Comparison of ENCODE assay signal across 8 mouse cellular contexts in the genomic region with DNA sequence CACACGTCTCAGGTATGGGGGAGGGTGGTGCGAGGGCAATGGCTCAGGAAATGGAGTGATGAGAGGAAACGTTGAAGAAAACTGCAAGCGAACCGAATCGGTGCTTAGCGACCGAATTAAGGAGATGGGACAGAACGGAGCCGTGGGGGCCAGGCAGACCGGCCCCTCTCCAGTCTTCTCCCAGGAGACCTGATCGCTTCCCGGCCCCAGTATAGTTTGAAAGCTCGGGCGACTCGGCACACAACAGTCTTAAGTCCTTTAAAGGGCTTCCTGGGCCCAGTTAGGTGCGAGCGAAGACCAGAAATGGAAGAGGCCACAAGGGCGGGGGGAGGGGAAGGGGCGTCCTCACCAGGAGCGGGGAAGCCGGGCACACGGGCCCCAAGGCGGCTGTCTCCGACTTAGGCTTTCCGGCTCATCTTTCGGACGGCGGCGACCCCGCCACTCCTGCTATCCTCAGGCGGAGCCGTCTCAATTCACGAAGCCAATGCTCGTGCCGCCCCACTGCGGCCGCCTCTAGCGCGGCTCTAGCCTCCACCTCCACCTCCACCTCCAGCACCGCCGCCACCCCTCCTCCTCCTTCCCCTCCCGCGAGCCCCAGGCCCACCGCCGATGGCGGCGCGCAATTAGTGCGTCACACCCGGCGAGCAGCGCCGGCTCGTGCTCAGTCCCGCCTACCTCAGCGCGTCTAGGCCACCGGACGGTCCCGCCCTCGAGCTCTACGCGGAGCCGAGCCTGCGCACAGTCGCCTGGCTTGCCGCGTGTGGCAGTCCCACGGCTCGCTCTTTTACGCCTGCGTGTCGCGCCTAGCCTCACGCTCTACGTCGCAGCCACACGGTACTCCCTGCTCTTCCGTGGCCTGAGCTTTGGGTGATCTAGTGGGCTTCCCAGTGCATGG. TPM values are rescaled to one million over a fixed set of nuclear protein-coding genes. Genes with fewer than 3 reads are reported as not detected.
A peak's percentile ranks its signal among the peaks of the same experiment; 100 is the strongest.
DNase-seq lines count a peak whose midpoint lies in the region; ATAC-seq and TF ChIP-seq lines count a peak whose summit lies in the region.

Senp3 (minus strand) TSS at position 771 of the 895 bp plus-strand sequence.

- under 1% methylated on average over 72 of the region's 80 CpGs for WGBS in forebrain, embryonic 14.5 days
- WGBS in neural tube, embryonic 15.5 days = under 1% methylated on average over 78 of the region's 80 CpGs

- peaks cover 38% of the 10 kb centered on the region for H3K36me3 ChIP-seq in ES-Bruce4 (ENCODE audit: control insufficient read depth, insufficient read depth, low read length, poor library complexity, severe bottlenecking)
- H3K36me3 ChIP-seq in forebrain, embryonic 14.5 days (ENCODE audit: control insufficient read depth, insufficient read depth, low read length) = peaks cover 34% of the 10 kb centered on the region
- H3K36me3 ChIP-seq in neural tube, embryonic 15.5 days = peaks cover 32% of the 10 kb centered on the region

- no peaks in the 10 kb centered on the region for H3K4me1 ChIP-seq in ES-Bruce4 (ENCODE audit: control insufficient read depth, insufficient read depth, low read length)
- H3K4me1 ChIP-seq in forebrain, embryonic 14.5 days (ENCODE audit: control insufficient read depth, insufficient read depth, low read length) = peaks cover 25% of the 10 kb centered on the region
- peaks cover 58% of the 10 kb centered on the region for H3K4me1 ChIP-seq in neural tube, embryonic 15.5 days

- no peak for TF ChIP-seq CTCF in ES-Bruce4 (IDR thresholded peaks at IDR 0.05; ENCODE audit: low read depth, low read length)

- peak; percentile 85; the same call in 1 of the 2 replicates for ATAC-seq in cerebellum, adult (ENCODE audit: insufficient number of reproducible peaks, low FRiP score, low TSS enrichment)
- peak; percentile 98 for ATAC-seq in forebrain, embryonic 14.5 days
- ATAC-seq in neural tube, embryonic 15.5 days (ENCODE audit: low FRiP score) = peak; percentile 96

- peak within 1 kb of the TSS; percentile 97 for H3K4me2 ChIP-seq in forebrain, embryonic 14.5 days (ENCODE audit: low read length)
- H3K4me2 ChIP-seq in neural tube, embryonic 15.5 days = peak within 1 kb of the TSS; percentile 93

- peak; percentile 99 for DNase-seq in forebrain, embryonic 14.5 days (ENCODE audit: low spot score)
- peak; percentile 97 to 98 for DNase-seq in heart, postnatal 14 days
- DNase-seq in layer of hippocampus, adult 11-12 months (ENCODE audit: low spot score) = peak; percentile 96
- DNase-seq in lung, adult 18-20 months = peak; percentile 96 to 97
- peak; percentile 97 for DNase-seq in testis, postnatal 14 days (ENCODE audit: low spot score)

- H3K9me3 ChIP-seq in ES-Bruce4 (replicated peaks; ENCODE audit: control insufficient read depth, insufficient read depth, low read length, poor library complexity, severe bottlenecking) = no peaks in the 10 kb centered on the region
- H3K9me3 ChIP-seq in forebrain, embryonic 14.5 days (replicated peaks; ENCODE audit: control insufficient read depth, low read length) = no peaks in the 10 kb centered on the region
- no peaks in the 10 kb centered on the region for H3K9me3 ChIP-seq in neural tube, embryonic 15.5 days (replicated peaks)

- peak within 1 kb of the TSS; percentile 58 for H3K27ac ChIP-seq in ES-Bruce4 (ENCODE audit: insufficient read depth, low read length)
- peak within 1 kb of the TSS; percentile 93 for H3K27ac ChIP-seq in forebrain, embryonic 14.5 days (ENCODE audit: low read depth, low read length)
- H3K27ac ChIP-seq in neural tube, embryonic 15.5 days (replicated peaks) = peak within 1 kb of the TSS; percentile 95

- no peaks in the 10 kb centered on the region for H3K27me3 ChIP-seq in ES-Bruce4 (ENCODE audit: control insufficient read depth, insufficient read depth, low read length, poor library complexity, severe bottlenecking)
- no peaks in the 10 kb centered on the region for H3K27me3 ChIP-seq in forebrain, embryonic 14.5 days (replicated peaks; ENCODE audit: control insufficient read depth, insufficient read depth, low read length)
- H3K27me3 ChIP-seq in neural tube, embryonic 15.5 days (replicated peaks) = no peaks in the 10 kb centered on the region; the same call in 1 of the 2 replicates

- TF ChIP-seq POLR2A in ES-Bruce4 (IDR thresholded peaks at IDR 0.05; ENCODE audit: insufficient read depth, low read length) = peak; percentile 86

- TF ChIP-seq EP300 in ES-Bruce4 (IDR thresholded peaks at IDR 0.05; ENCODE audit: insufficient read depth, low read depth, low read length) = peak; percentile 65; the same call in 1 of the 2 replicates

- peak within 1 kb of the TSS; percentile 85 for H3K9ac ChIP-seq in ES-Bruce4 (ENCODE audit: low read depth, poor library complexity, severe bottlenecking)
- H3K9ac ChIP-seq in forebrain, embryonic 14.5 days (ENCODE audit: low read length) = peak within 1 kb of the TSS; percentile 79
- H3K9ac ChIP-seq in neural tube, embryonic 15.5 days (replicated peaks) = peak within 1 kb of the TSS; percentile 59

- intact Hi-C loops in heart, postnatal 14 days (cut with DNase I) = loop anchor here (2.0 to 5.0 kb wide), 2 partner anchors 73 to 196 kb away; partner anchors contain the start of gene Tmem95

- peak within 1 kb of the TSS; percentile 71 for H3K4me3 ChIP-seq in ES-Bruce4 (ENCODE audit: low read depth, low read length)
- H3K4me3 ChIP-seq in forebrain, embryonic 14.5 days (ENCODE audit: low read depth, low read length) = peak within 1 kb of the TSS; percentile 63
- peak within 1 kb of the TSS; percentile 73 for H3K4me3 ChIP-seq in neural tube, embryonic 15.5 days (replicated peaks)

RNA-seq across cellular contexts. Expression of gene Senp3, which starts in this region (rescaled TPM):
- 198 and 221 TPM in 2 replicates for polyA plus RNA-seq in ES-Bruce4 (2011; ENCODE audit: insufficient read depth, insufficient read length, low read depth, missing spikeins)
- 81.8 and 88.2 TPM in 2 replicates for polyA plus RNA-seq in forebrain, embryonic 14.5 days (2014; fragmentation: Nextera tagmentation; extraction: Ambion mirVana)
- 10 to 100 TPM; 39.7 to 42.1 TPM for total RNA-seq in heart, postnatal 14 days (2021)
- 90.8 and 109 TPM in 2 replicates for polyA plus RNA-seq in neural tube, embryonic 15.5 days (2015; fragmentation: Nextera tagmentation; extraction: Ambion mirVana)

Comparison
In these comparisons a context has a peak if more than half of its experiments do, and no peak if none do; other contexts are left out.
1. Peak in every context shown above with its lines: DNase-seq, ATAC-seq, H3K4me3 ChIP-seq and H3K27ac ChIP-seq.